Mouse (Mus musculus) ES-E14 (cell line): ENCODE results near the gene Jade1. TPM values are rescaled to one million over a fixed set of nuclear protein-coding genes. Genes with fewer than 3 reads are reported as not detected.

ENCODE experiments used
- DNase-seq: peaks from one replicate; pipeline ENCODE4 v3.0.0-alpha.2; 2013; ENCODE audit warnings: low read depth, low spot score
- H3K27ac ChIP-seq: 2 replicates; pipeline ENCODE4 v1.5.1; 2012; ENCODE audit warnings: low read depth, mild to moderate bottlenecking, low read length, moderate library complexity, mixed read lengths; ENCODE audit not compliant: poor library complexity, insufficient read depth, severe bottlenecking
- H3K36me3 ChIP-seq: 2 replicates; pipeline ENCODE4 v1.6.1; 2012; ENCODE audit warnings: mild to moderate bottlenecking, low read length, moderate library complexity, mixed read lengths; ENCODE audit not compliant: control insufficient read depth, poor library complexity, insufficient read depth, severe bottlenecking
- H3K4me1 ChIP-seq, 2 experiments: fragments of 150-350 bp in 1 of 2; sonication (generic) in 1 of 2; 2 replicates each; pipeline ENCODE4 v1.6.1; 2012; ENCODE audit warnings: low read length in 2 of 2, mild to moderate bottlenecking in 1 of 2, mixed read lengths in 1 of 2; ENCODE audit not compliant: control insufficient read depth in 2 of 2, insufficient read depth in 2 of 2, poor library complexity in 1 of 2
- H3K4me3 ChIP-seq, 2 experiments: fragments of 150-350 bp in 1 of 2; sonication (generic) in 1 of 2; 2 replicates each; pipeline ENCODE4 v1.5.1; 2012; ENCODE audit warnings: low read length in 2 of 2, low read depth in 1 of 2, mild to moderate bottlenecking in 1 of 2, mixed read lengths in 1 of 2; ENCODE audit not compliant: insufficient read depth in 1 of 2, poor library complexity in 1 of 2, severe bottlenecking in 1 of 2
- H3K9ac ChIP-seq: 2 replicates; pipeline ENCODE4 v1.6.1; 2012; ENCODE audit warnings: low read depth, mild to moderate bottlenecking, low read length, mixed read lengths; ENCODE audit not compliant: poor library complexity, insufficient read depth, severe bottlenecking
- H3K9me3 ChIP-seq: fragments of 150-350 bp; sonication (generic); 2 replicates; pipeline ENCODE4 v1.6.1; 2012; ENCODE audit warnings: low read depth, mild to moderate bottlenecking, low read length; ENCODE audit not compliant: control insufficient read depth, insufficient read depth
- CHD2 ChIP-seq: IDR thresholded peaks from 2 replicates; pipeline ENCODE4 v1.6.1; 2014; ENCODE audit warnings: mild to moderate bottlenecking, low read depth, low read length, inconsistent platforms
- HCFC1 ChIP-seq: IDR thresholded peaks from 2 replicates; pipeline ENCODE4 v1.6.1; 2012; ENCODE audit warnings: low read length, inconsistent platforms, borderline replicate concordance; ENCODE audit not compliant: insufficient read depth
- MAFK ChIP-seq: IDR thresholded peaks from 2 replicates; pipeline ENCODE4 v1.6.1; 2014; ENCODE audit warnings: mild to moderate bottlenecking, low read depth, low read length, inconsistent platforms; ENCODE audit not compliant: insufficient read depth
- ZC3H11A ChIP-seq: IDR thresholded peaks from 2 replicates; pipeline ENCODE4 v1.6.1; 2012; ENCODE audit warnings: low read depth, mild to moderate bottlenecking, inconsistent platforms, low read length, borderline replicate concordance
- ZNF384 ChIP-seq: IDR thresholded peaks from 2 replicates; pipeline ENCODE4 v1.6.1; 2012; ENCODE audit warnings: low read depth, low read length, inconsistent platforms
- in situ Hi-C, 2 experiments: fragments of 600-800 bp; cut with MboI; formaldehyde crosslinking; loops; one replicate each; pipeline ENCODE4 v1.15.1; 2025; ENCODE audit warnings: low sequenced_read_pairs in 2 of 2, inconsistent platforms in 1 of 2; ENCODE audit not compliant: unreplicated experiment in 2 of 2
- total RNA-seq: library from RNA; depleted of rRNA; stranded (reverse); fragments of 300-350 nt; gene quantifications from 2 replicates; pipeline ENCODE4 v1.2.3, GENCODE M21; 2012

Jade1 gene
- total RNA-seq, 1 experiment: 218 TPM

GRCm38 (mm10) chr3:41552777-41553548 lies 2.6 kb upstream of the Jade1 start:
- in situ Hi-C loops: no loop called here

GRCm38 (mm10) chr3:41553681-41554080 lies 1.9 kb upstream of the Jade1 start:
- in situ Hi-C loops: no loop called here
- DNase-seq: no peak
- Histone ChIP-seq H3K9ac (no peak overlapping the region), H3K36me3 (peaks cover 20% of the 10 kb centered on the region), H3K9me3 (no peaks in the 10 kb centered on the region), H3K27ac (no peak overlapping the region), H3K4me3 (no peak overlapping the region), H3K4me1 (peaks cover 2 to 3% of the 10 kb centered on the region in 2 experiments; a peak in 3 of 4 replicates)
- no peak for TF ChIP-seq CHD2
- TF ChIP-seq MAFK: no peak
- no peak for TF ChIP-seq HCFC1
- no peak for TF ChIP-seq ZC3H11A
- TF ChIP-seq ZNF384: no peak

More at GRCm38 (mm10) chr3:41552777-41553548, 2.6 kb upstream of the Jade1 start:
- no peak overlapping the region for H3K4me3 ChIP-seq
- H3K36me3 ChIP-seq: peaks cover 17% of the 10 kb centered on the region
- no peak for TF ChIP-seq ZC3H11A
- no peak for TF ChIP-seq CHD2
- TF ChIP-seq HCFC1: no peak
- no peak for TF ChIP-seq MAFK
- TF ChIP-seq ZNF384: no peak
- no peak overlapping the region for H3K9ac ChIP-seq
- DNase-seq: no peak
- H3K27ac ChIP-seq: no peak overlapping the region
- no peaks in the 10 kb centered on the region for H3K9me3 ChIP-seq
- H3K4me1 ChIP-seq: peaks cover 0 to 2% of the 10 kb centered on the region in 2 experiments; a peak in 3 of 4 replicates

GRCm38 (mm10) chr3:41554480-41555475 lies 753 bp upstream of the Jade1 start:
- Histone ChIP-seq H3K27ac (peak overlapping the region; percentile 68; the same call in 1 of the 2 replicates), H3K4me3 (peak overlapping the region; percentile 77 to 95), H3K9me3 (no peaks in the 10 kb centered on the region), H3K9ac (peak overlapping the region; percentile 80), H3K4me1 (peaks cover 2 to 4% of the 10 kb centered on the region in 2 experiments; a peak in 3 of 4 replicates), H3K36me3 (peaks cover 27% of the 10 kb centered on the region)
- TF ChIP-seq ZNF384 (peak; percentile 85), ZC3H11A (no peak)
- in situ Hi-C loops: no loop called here
- DNase-seq: no peak

- Histone ChIP-seq H3K27ac (peak overlapping the region; percentile 98), H3K4me1 (peaks cover 2 to 4% of the 10 kb centered on the region in 2 experiments; a peak in 3 of 4 replicates), H3K4me3 (peak overlapping the region; percentile 95 to 98), H3K36me3 (peaks cover 41% of the 10 kb centered on the region), H3K9me3 (no peaks in the 10 kb centered on the region), H3K9ac (peak overlapping the region; percentile 96)
- TF ChIP-seq MAFK (no peak), ZC3H11A (no peak), CHD2 (no peak), ZNF384 (no peak), HCFC1 (no peak)
- DNase-seq: no peak
- in situ Hi-C loops: no loop called here
Measured at GRCm38 (mm10) chr3:41556451-41557266, 1.1 kb downstream of the Jade1 start.
